Mouse (Mus musculus): ENCODE results near the gene Pi4k2b. TPM values are rescaled to one million over a fixed set of nuclear protein-coding genes. Genes with fewer than 3 reads are reported as not detected.

The Pi4k2b gene
- polyA plus RNA-seq, 1 experiment from 2014 or later = 23.1 TPM

- Histone ChIP-seq H3K36me3 (ENCODE audit: control insufficient read depth, insufficient read depth, low read length) (peaks cover 3% of the 10 kb centered on the region; the same call in 1 of the 2 replicates), H3K27ac (ENCODE audit: low read depth, low read length) (no peak overlapping the region), H3K4me2 (replicated peaks; ENCODE audit: low read depth, low read length) (no peak overlapping the region), H3K4me1 (replicated peaks; ENCODE audit: control insufficient read depth, insufficient read depth, low read length) (no peaks in the 10 kb centered on the region), H3K9ac (ENCODE audit: low read depth, low read length) (no peak overlapping the region), H3K27me3 (ENCODE audit: control insufficient read depth, insufficient read depth, low read length) (no peaks in the 10 kb centered on the region), H3K9me3 (ENCODE audit: control insufficient read depth, low read length) (no peaks in the 10 kb centered on the region), H3K4me3 (ENCODE audit: low read depth, low read length) (no peak overlapping the region)
- no peak for DNase-seq (ENCODE audit: low spot score)
- no peak for ATAC-seq (ENCODE audit: low FRiP score)
- WGBS = 93% methylated on average over 10 of the region's 10 CpGs
Measured at GRCm38 (mm10) chr5:52812456-52812855, 71.1 kb downstream of the Pi4k2b start.

- ATAC-seq (ENCODE audit: low FRiP score) (no peak), DNase-seq (ENCODE audit: low spot score) (no peak)
- no peaks in the 10 kb centered on the region for H3K27me3 ChIP-seq (ENCODE audit: control insufficient read depth, insufficient read depth, low read length)
- H3K27ac ChIP-seq (ENCODE audit: low read depth, low read length) = no peak overlapping the region
- no peaks in the 10 kb centered on the region for H3K4me1 ChIP-seq (replicated peaks; ENCODE audit: control insufficient read depth, insufficient read depth, low read length)
- H3K36me3 ChIP-seq (ENCODE audit: control insufficient read depth, insufficient read depth, low read length) = peaks cover 2% of the 10 kb centered on the region; the same call in 1 of the 2 replicates
- no peak overlapping the region for H3K9ac ChIP-seq (ENCODE audit: low read depth, low read length)
- H3K9me3 ChIP-seq (ENCODE audit: control insufficient read depth, low read length) = no peaks in the 10 kb centered on the region
- 91% methylated on average over 7 of the region's 7 CpGs for WGBS
- H3K4me3 ChIP-seq (ENCODE audit: low read depth, low read length) = no peak overlapping the region
- no peak overlapping the region for H3K4me2 ChIP-seq (replicated peaks; ENCODE audit: low read depth, low read length)
Measured at GRCm38 (mm10) chr5:52813312-52813711, 71.9 kb downstream of the Pi4k2b start.

- ATAC-seq (ENCODE audit: low FRiP score) = no peak
- WGBS = 94% methylated on average over 7 of the region's 7 CpGs
- DNase-seq (ENCODE audit: low spot score) = no peak
- H3K36me3 ChIP-seq (ENCODE audit: control insufficient read depth, insufficient read depth, low read length) = peaks cover 2% of the 10 kb centered on the region; the same call in 1 of the 2 replicates
- no peaks in the 10 kb centered on the region for H3K4me1 ChIP-seq (replicated peaks; ENCODE audit: control insufficient read depth, insufficient read depth, low read length)
- no peaks in the 10 kb centered on the region for H3K27me3 ChIP-seq (ENCODE audit: control insufficient read depth, insufficient read depth, low read length)
- H3K9ac ChIP-seq (ENCODE audit: low read depth, low read length) = no peak overlapping the region
- no peak overlapping the region for H3K4me2 ChIP-seq (replicated peaks; ENCODE audit: low read depth, low read length)
- H3K27ac ChIP-seq (ENCODE audit: low read depth, low read length) = no peak overlapping the region
- no peak overlapping the region for H3K4me3 ChIP-seq (ENCODE audit: low read depth, low read length)
- no peaks in the 10 kb centered on the region for H3K9me3 ChIP-seq (ENCODE audit: control insufficient read depth, low read length)
Measured at GRCm38 (mm10) chr5:52818676-52819075, 77.3 kb downstream of the Pi4k2b start.

Other genes starting within 250 kb of the Pi4k2b start
- gene Lgi2, start 175.1 kb upstream of the Pi4k2b start, polyA plus RNA-seq (2014; fragmentation: Nextera tagmentation; extraction: Ambion mirVana) = 1.5 TPM in 2 replicates
- 7.2 and 7.6 TPM in 2 replicates for gene Sepsecs, start 71.9 kb upstream of the Pi4k2b start, polyA plus RNA-seq (2014; fragmentation: Nextera tagmentation; extraction: Ambion mirVana)
- gene Zcchc4, start 33.8 kb downstream of the Pi4k2b start, polyA plus RNA-seq (2014; fragmentation: Nextera tagmentation; extraction: Ambion mirVana) = 15.6 and 17.4 TPM in 2 replicates
- gene Anapc4, start 92.4 kb downstream of the Pi4k2b start, polyA plus RNA-seq (2014; fragmentation: Nextera tagmentation; extraction: Ambion mirVana) = 129 and 142 TPM in 2 replicates

Data from hindbrain, embryonic 11.5 days (tissue).